Mouse (Mus musculus) kidney, adult 8-10 months (tissue): ENCODE results near the gene Adamts2.

ENCODE experiments used
- DNase-seq, 2 experiments: peaks; one replicate each; pipeline ENCODE4 v3.0.0; 2022

The Adamts2 gene

DNA sequence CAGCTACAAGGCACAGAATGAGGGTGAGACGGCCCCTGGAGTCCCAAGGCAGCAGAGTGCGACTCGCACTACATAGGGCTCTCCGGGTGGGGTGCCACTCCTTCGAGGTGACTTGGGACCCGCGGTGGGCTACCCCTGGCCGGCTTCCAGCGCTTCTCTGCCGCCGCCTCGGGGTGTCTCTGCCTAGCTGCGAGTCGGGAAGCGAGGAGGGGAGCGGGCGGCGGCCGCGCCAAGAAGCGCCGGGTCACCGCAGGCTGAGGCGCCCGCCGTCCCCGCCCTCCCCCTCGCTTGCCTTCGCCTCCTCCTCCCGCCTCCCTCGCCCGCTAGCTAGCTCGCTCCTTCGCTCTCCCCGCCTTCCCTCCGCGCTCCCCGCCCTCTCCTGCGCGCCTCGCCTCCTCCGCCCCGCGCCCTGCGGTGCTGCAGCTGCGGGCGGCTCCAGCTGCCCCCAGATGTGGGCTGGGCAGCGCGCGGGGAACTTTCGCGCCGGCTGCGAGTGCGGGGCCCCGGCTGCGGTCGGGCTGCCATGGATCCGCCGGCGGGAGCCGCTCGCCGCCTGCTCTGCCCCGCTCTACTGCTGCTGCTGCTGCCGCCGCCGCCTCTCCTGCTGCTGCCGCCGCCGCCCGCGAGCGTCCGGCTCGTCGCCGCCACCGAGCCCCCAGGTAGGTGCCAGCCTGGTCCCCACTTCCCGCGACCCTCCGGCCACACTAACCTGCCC lies at the start of gene Adamts2:
Gene Adamts2 (plus strand): TSS at position 444 of the 715 bp plus-strand sequence.
- DNase-seq, result peak; percentile 20 to 25

DNA sequence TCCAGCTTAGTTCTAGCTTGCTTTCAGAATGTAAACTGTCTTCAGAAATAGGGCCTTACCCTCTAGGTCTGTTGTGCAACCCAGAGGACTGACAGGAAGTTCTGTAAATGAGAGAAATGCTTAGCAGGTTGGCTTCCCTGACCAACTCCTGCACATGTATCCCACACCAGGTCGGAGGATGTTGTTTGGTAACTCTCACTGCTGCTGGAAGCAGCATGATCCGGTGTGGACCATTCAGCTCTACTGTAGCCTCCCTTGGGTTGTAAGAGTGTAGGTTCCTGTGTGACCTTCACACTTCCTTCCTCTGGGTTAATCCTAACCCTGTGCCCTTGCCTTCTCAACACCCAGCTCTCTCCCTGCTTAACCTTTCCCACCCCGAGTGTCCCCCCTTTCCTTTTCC lies 44.8 kb upstream of the Adamts2 start:
- no peak for DNase-seq

DNA sequence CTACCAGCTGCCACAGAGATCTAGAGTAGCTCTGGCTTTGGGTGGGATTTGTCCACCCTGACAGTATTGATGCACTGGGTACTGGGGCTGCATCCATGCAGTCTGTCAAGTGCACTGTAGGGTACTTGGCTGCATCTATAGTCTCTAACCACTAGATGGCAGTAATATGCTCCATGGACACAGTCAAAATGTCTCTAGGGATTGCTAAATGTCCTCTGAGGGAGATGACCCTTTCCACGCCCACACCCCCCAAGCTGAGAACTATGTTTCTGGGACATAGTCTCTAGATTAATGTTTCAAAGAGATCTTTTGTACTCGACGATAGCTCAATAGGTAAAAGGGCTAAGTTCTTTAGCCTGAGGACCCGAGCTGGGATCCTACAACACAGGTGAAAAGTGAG lies 42.8 kb upstream of the Adamts2 start:
- peak in 1 of 2 experiments; percentile 4 for DNase-seq

DNA sequence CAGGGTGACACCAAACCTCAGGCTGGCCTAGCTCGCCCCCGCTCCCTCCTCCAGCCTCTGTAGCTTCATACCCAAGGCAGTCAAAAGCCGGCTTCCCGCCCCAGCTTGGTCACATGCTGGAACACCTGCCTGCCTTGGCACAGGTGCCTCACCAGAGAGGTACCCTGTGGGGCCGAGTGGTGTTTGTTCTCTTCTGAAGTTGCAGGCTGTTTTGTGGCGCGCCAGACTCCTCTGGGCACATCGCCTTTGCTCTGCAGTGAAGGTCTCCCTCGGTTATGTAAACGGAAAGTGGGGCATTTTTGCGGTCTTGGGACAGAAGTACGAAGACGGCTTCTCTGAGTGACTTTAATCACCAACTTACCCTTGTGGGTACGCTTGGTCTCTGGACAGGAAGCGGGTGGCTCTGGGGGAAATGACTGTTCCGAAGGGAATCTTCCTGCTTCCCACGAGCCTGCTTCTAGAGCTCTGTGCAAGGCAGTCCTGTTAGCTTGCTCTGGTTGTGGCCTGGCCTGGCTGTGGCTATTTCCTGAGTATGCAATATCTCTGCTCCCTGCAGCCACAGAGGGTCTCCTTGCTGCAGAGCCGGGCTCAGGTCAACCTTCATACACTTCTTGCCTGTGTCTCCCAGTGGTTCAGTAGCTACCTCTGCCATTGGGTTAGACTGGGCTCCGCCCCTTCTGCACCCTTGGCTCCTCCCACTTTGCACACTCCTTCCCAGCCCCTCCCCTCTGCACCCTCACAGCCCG lies 36.2 kb upstream of the Adamts2 start:
- DNase-seq, result no peak

- DNase-seq, result no peak
These were observed 30.4 kb upstream of the Adamts2 start for GRCm38 (mm10) chr11:50571448-50571847.

- no peak for DNase-seq
These were observed 25.4 kb upstream of the Adamts2 start for GRCm38 (mm10) chr11:50576521-50576920.

DNA sequence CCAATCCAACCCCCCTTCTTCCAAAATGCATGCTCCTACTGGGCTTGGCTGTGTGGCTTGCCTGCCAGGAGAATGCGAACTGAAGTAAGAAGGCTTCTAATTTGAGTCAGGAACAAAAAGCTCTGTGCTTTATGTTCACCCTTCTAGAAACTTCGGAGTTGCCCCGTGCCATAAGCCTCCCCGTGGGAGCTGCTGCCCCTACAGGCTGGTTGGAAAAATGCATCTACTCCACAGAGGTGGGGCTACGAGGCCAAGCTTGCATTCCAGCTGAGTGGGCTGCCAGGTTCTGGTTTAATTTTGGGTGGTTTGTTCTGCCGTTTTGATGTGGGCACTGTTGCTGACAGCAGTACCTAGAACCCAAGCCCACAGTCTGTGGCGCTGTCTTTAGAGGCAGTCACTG lies 14.9 kb upstream of the Adamts2 start:
- DNase-seq, result peak in 1 of 2 experiments; percentile 10

GRCm38 (mm10) chr11:50587787-50588186 lies 14.1 kb upstream of the Adamts2 start:
- DNase-seq, result peak in 1 of 2 experiments; percentile 53

DNA sequence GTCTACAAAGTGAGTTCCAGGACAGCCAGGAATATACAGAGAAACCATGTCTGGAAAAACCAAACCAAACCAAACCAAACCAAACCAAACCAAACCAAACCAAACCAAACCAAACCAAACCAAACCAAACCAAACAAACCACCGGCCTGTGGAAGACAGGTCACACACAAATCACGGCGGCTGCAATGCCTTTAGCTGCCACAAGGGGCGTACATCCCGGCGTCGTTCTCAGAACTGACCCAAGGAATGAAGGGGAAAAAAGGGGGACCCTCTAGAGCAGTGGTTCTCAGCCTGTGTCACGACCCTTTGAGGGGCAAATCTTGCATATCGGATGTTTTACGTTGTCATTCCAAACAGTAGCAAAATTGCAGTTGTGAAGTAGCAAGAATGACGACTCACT lies 12.8 kb upstream of the Adamts2 start:
- DNase-seq, result peak in 1 of 2 experiments; percentile 17

DNA sequence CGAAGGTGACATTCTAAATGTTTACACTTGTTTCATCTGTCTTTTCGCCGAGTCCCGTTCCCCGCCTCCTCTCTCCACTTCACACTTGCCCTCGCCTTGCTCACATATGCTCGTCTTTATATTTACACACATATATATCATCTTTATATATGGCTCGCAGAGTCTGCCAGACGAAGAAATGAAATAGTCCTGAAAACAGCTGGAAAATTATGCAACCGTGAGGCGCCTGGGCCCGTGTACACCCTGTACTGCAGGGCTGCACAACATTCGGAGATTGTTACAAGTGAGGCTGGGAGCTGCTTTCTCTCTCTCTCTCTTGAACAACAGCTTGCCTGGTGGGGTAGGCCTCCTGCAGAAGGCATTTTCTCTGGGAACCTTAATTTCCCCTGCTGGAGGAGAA lies 10.8 kb upstream of the Adamts2 start:
- no peak for DNase-seq

DNA sequence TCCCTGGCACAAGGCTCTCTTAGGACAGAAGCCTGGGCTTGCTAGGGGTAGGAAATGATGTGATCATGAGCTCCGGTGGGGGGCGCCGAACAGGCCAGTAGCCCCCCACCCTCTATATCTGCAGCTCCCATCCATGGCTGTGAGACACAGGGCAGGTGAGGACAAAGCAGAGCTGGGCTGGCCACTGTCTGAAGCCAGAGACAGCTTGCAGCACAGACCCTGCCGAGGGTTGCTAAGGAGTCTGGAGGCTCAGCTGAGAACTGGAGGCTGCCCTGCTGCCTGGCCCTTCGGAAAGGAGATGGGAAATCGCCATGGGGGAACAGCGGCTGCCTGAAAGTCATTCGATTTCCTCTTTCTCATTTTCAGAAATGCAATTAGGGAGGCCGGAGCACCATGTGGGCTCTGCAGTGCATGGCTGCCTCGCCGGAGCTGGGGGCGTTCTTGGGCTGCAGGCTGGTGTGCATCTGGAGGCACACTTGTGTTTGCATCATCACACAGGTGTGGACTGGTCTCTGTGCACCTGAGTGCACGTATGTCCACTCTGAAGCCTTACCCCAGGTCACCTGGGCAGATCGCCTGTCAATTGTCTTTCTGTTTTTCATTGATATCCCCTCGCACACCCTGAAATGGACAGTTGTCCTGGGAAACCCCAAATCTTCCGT lies 8.9 kb upstream of the Adamts2 start:
- DNase-seq, result no peak

GRCm38 (mm10) chr11:50596571-50596970 lies 5.3 kb upstream of the Adamts2 start:
- DNase-seq, result no peak

GRCm38 (mm10) chr11:50599156-50599555 lies 2.7 kb upstream of the Adamts2 start:
- DNase-seq, result no peak

DNA sequence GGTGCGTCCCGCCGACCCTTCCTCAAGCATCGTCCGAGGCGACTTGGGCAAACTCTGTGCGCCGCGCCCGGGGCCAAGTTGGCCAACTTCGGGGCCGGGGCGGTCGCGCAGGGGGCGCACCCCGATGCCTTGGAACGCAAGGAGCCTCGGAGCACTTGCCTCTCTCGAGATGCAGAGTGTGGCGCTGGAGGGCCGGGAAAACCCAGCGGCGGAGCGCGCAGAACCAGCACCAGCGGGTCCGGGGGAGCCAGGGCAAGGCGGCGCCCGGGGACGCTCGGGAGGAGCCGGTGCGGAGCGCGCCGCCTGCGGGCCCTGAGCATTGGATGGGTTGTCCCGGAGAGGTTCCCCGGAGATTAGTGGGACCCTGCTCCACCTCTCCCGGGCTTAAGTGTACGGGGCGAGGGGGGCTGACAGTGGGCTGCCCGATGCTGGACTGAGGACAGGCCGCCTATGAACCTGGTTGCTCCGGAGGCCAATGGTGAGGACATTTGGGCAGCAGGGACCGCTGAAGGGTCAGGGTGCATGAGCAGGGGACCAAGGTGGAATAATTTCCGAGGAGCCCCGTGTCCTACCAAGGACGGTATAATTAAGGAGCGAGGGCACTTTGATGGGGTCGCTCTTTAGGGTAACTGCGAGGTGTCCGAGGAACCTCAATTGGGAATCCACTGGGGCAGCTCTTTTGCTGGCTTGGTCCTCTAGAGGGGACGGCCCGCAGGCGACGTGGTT lies 635 bp downstream of the Adamts2 start:
- no peak for DNase-seq

DNA sequence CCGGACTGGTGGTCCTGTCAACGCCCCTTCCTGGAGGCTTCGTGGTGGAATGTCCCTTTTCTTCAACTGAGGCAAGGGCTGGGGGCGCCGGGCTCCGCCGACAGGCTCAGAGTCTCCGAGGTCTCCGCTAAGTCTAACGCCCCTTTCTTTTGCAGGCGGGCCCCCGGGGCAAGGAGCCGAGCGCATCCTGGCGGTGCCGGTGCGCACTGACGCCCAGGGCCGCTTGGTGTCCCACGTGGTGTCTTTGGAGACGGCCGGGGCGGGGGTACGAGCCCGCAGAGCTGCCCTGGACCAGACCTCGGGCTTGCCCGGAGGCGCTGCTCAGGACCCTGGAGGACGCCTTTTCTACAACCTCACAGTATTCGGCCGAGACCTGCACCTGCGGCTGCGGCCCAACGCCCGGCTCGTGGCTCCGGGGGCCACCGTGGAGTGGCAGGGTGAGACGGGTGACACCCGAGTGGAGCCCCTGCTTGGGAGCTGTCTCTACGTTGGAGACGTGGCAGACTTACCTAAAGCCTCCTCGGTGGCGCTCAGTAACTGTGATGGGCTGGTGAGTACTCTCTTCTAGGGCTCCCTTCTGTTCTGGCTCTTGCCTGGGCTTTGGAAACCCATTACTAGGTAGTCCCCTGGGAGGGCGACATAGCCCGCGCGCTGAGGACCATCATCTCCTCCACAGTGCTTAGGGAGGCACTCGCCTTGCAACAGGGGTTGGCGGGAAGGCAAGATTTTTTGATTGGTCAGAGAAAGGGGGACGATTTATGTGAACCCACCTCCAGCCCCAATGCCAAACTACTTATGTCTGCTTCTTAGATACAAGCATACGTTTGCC lies 1.4 kb downstream of the Adamts2 start:
- DNase-seq, result no peak

DNA sequence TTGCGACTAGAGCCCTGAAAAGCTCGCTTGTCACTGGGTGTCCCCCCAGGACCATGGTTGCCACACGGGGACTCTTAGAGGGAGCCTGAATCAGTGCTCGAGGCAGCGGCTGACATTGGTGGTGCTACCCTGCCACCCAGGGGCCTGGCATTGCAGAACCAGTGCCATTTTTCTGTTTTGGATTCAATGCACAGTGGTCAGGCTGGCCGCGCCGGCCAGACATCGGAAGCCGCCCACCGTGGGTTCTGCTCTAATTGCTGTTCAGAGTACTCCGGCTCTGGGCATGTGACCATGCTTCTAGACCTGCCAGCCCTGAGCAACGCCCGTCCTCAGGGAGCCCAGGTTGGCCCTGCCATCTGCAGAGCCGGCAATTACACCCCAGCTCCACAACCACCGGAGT lies 2.5 kb downstream of the Adamts2 start:
- DNase-seq, result no peak

DNA sequence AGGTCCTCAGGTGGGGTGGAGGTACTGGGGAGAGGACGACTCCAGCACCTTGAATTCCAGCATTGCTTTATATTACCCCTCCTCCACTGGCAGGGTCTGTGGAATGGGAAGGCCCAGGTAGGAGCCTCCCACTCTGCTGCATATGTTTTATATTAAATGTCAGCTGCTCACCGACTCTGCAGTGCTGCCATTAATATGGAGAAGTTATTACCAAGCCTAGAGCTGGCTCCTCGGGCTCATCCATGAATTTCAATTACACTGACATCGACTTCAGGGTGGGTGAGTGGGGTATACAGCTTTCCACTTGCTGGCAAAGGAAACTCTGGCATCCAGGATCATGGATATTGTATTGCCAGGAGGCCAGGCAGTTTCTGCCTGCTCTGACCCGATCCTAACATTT lies 9.3 kb downstream of the Adamts2 start:
- DNase-seq, result no peak

DNA sequence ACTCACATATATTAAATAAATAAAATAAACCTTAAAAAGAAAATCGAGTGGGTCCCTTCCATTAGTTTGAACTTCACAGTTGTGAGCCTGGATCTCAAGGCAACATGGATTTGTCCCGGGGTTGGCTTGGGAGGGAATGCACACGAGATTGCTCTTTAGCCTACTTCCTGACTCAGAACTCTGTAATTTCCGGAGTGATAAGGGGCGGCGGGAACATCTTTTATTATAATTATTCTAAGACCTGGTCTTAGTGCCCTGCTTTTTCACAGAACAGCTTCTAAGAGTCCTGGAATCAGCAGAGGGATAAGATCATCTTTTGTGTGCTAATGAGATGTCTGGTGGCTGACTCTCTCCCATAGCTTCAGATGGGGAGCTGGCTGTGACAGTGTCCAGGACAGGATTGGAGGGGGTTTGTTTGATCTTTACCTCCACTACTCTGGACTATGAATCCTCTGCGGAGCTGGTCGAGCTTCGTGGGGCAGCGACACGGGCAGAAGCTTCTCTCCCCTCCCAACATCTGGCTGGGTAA lies 15.2 kb downstream of the Adamts2 start:
- no peak for DNase-seq

- no peak for DNase-seq
These were observed 19.0 kb downstream of the Adamts2 start for GRCm38 (mm10) chr11:50620926-50621325.

GRCm38 (mm10) chr11:50621364-50621763 lies 19.5 kb downstream of the Adamts2 start:
- no peak for DNase-seq

GRCm38 (mm10) chr11:50622238-50622726 lies 20.4 kb downstream of the Adamts2 start:
- DNase-seq, result peak; percentile 29 to 33

GRCm38 (mm10) chr11:50623806-50624205 lies 21.9 kb downstream of the Adamts2 start:
- no peak for DNase-seq
